Mouse (Mus musculus) E14TG2a.4 (cell line): ENCODE data around the gene Pitpnb.

Source experiments
- CTCF ChIP-seq: conservative IDR thresholded peaks from 2 replicates; pipeline ENCODE4 v1.5.1; 2014; ENCODE audit warnings: low read length
- NANOG ChIP-seq: IDR thresholded peaks from 2 replicates; pipeline ENCODE4 v1.6.1; 2014; ENCODE audit warnings: borderline replicate concordance, low read length, mixed read lengths
- POU5F1 ChIP-seq: IDR thresholded peaks from 2 replicates; pipeline ENCODE4 v1.6.1; 2014; ENCODE audit warnings: low read length, borderline replicate concordance

GRCm38 (mm10) chr5:111391485-111391884, 60.9 kb downstream of the Pitpnb start:
- no peak for TF ChIP-seq CTCF
- TF ChIP-seq NANOG: no peak
- TF ChIP-seq POU5F1: no peak
